Mouse (Mus musculus): ENCODE data around the gene Gm49510.

DNA sequence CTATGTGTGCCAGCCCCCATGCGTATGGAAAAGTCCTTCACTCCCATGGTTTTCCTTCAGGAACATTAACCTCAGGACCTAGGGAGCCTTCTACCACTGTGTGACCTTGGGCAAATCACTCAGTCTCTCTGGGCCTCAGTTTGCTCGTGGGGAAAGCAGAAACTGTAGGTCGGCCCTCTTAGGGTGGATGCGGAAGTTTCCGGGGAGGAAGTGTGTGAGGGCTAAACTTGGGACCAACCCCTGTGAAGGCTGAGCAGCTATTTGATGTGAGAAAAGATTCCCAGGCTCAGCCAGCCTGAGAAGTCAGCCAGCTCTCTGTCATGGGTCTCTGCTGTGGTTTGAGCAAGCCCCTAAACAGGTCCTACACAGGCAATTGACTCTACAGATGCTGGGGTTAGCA is 37.2 kb upstream of the Gm49510 start:
- TF ChIP-seq CTCF (IDR thresholded peaks at IDR 0.05; ENCODE audit: extremely low read depth, insufficient read depth, low read length), result no peak
- no peak for TF ChIP-seq POLR2A (IDR thresholded peaks at IDR 0.05; ENCODE audit: extremely low read depth, insufficient read depth, low read length)

All from cortical plate, adult 2 months (tissue).